Mouse (Mus musculus) CH12F3 (cell line): ENCODE data around the gene Pisd.
"Not testable (repeated sequence)": the region's sequence is repeated elsewhere in the genome, so short reads cannot be mapped to it uniquely, and the experiment has no call there.

Experiments used
- in situ Hi-C: fragments of 300-500 bp; cut with MboI; formaldehyde crosslinking; loops from 2 replicates; pipeline ENCODE4 v1.14.3; 2020; ENCODE audit warnings: low sequenced_read_pairs

Gene Pisd

DNA sequence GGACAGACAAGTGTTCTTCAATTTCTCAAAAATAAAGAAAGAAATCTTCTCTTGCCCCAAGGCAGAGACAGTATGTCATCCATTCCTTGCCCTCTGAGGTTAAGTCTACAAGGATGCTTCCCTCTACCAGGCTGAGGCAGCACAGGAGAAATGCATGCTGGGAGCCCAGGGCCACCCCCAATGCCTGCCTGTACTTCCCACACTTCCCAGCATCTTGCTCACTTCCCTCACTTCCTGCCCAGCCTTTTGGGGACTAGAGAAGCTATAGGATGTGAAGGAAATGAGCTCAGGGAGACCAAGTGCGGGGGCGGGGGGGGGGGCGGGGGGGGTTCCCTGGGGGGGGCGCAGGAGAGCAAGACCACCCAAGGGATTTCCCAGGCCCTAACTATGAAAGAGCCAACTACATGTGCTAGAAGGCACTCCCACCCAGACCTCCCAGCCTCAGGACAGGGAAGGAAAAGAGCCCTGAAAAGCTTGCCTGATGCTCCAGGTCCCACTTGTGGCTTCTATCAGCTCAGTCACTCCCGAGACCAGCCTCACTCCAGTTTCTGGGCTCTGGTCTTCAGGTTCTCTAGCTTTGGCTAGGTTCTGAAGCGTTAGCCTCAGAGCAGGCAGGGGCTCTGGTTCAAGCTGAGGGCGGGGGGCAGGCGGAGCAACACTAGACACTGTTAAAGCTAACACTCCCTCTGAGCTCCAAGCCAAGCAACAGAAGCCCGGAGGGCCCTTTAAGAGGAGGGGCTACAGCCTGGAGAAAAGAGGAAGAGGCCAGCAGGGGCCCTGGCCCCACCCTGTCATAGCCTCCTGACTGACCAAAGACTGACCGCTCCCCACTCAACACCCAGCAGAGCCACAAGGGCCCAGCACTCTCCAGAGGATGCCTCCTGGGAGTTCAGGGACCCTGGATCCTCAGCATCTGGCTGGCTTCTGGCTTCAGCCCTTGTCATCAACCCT is 39.5 kb downstream of the Pisd start:
- in situ Hi-C loops, result no loop called here

DNA sequence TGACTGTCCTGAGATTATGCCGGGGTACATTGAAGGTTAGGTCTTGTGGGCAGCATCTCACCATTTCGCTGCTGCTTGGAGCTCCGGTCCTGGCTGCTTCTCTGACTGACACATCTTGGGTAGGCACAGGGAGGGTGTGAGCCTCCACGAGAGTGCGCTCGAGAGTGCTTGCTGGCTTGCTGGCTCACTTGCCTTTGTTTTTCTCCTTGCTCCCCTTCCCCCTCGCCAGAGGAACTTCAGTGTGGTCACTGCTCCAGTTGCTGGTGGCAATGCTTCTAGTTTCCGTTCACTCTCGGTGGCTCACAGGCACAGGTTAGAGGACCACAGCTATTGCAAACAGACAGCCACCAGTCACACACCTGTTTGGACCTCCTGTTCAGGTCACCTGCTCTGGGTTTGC is 43.3 kb downstream of the Pisd start:
- in situ Hi-C loops, result no loop called here

DNA sequence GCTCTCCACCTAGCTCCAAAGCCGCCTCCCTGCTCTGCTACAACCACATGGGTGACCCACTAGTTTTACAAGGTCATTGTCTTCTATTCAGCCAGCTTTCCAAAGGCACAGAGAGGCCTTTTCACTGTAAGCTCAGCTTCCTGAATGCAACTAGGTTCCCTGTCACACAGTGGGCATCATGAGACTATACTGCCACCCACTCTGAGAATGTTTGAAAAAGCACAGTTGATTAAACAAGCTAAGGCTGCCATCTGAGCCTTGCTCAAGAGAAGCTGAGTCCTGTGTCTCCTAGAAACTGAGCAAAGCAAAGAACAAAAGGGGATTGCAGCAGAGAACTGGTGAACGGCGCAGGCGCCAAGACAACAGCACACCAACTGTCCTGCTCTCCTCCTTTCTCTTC is 44.1 kb downstream of the Pisd start:
- in situ Hi-C loops, result not testable (repeated sequence)

DNA sequence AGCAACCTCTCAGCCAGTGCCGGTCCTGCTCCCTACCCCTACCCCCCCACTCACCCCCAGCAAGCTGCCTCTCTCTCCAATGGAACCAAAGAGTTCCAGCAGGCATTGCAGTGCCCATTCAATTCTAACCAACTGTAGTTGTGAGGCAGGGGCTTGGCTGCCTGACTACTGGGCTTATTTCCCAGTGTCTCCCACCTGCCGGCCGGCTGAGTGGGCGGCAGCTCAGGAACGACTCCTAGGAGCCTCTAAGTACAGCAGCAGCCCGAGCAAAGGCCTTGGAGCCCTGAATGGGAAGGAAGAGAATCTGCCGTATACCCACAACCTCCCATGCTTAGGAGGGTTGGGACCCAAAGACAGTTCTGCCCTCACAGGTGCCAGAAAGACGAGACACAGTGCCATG is 44.6 kb downstream of the Pisd start:
- in situ Hi-C loops, result not testable (repeated sequence)

DNA sequence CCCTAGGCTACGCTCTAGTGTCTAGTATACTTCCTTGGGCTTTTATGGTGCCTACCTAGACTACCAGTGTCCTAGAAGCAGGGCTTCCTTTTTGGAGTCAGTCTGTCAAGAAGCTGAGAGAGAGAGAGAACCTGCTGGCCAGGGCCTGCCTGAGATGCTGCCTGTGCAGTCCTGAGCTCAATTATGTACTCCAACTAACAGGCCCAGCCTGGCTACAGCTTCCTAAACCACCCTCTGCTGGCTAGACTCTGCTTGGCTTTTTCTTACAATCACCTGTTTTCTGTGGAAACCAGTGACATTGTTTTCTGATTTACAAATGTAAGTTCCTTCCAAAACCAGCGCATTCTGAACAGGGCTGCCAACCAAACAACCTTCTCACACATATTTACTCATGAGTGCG is 45.3 kb downstream of the Pisd start:
- in situ Hi-C loops, result no loop called here

DNA sequence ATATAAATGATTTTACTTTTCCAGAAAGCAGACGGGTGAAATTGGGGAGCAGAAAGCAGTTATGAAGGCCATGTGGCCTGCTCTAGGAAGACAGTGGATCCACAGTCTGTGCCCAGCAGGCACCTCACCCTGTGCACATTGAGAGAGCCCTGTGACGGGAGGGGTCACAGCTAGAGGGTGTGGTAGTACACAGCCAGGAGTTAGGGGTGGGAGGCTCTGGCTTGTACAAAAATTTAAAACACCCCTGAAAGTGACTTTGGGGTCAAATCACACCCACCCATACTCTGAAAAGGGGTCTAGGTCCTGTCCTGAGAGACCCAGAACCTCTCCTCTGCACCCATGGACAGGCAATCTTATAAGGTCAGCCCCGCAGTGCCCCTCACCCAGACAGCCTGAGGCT is 48.7 kb downstream of the Pisd start:
- in situ Hi-C loops, result not testable (repeated sequence)

DNA sequence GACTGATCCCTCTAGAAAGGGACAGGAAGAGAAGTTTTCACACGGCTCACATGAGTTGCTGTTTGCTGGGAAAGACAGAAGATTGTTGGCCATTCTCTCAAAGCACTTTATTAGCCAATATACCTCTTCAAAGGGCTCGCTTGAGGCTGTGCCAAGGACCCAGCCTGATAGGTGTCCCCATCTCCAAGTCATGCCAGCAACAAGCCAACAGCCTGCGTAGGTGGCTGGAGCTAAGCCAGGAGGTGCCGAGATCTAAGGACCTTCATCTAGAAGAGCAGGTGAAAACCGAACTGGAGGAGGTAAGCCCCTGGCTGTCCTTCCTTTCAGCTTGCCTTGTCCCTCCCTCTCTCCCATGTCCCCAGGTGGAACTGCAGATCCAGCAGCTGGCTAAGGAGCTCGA is 49.7 kb downstream of the Pisd start:
- in situ Hi-C loops, result no loop called here

DNA sequence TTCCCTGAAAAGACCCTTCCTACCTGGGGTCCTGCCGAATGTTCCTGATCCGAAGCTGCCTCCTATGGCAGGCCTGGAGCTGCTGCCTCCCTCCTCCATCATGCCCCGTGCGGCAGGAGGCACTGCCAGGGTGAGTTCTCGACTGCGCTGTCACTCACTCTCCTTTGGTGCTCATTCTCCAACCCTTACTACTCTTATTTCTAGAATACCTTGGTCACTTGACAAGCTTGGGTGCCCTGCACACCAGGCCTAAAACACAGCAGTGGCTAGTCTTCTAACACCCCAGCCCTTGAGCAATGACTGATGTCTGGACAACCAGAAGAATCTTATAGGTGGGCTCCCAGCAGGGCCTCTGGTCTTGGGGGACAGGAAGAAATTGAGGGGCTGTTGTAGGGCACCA is 51.6 kb downstream of the Pisd start:
- in situ Hi-C loops, result not testable (repeated sequence)

DNA sequence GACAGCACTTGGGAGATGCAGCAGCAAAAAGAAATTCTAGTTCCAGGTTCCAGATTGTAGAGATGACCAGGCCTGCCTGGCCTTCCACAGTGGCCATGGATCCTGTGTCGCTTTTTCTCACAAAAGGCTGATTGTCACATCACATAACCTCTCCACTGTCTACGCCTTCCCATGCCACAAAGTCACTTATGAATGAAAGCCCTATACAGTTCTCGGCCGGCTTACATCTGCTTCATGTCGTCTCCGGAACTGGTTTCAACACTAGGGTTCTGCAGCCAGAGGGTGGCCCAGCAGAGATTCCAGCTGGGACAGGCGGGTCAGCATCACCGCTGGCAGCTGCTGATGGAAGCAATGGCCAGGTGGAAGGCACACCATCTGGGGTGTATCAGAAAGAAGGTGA is 56.6 kb downstream of the Pisd start:
- in situ Hi-C loops, result no loop called here

DNA sequence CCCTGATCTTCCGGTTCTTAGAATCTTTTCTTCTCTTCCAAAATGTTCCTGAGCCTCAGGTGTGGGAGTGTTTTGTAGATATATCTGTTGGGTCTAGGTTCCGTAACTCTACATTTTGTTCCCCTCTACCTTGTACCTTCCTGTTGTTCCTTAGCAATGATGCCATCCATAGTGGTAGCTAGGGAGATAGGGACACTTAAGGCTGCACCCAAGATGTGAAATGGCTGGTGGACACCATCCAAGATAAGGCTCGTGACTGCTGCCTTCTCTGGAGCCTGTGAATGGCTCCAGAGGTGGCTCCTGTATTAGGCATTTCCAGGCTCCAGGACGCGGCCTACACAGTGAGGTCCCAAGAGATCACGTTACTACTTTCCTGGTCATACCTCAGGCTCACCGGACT is 57.1 kb downstream of the Pisd start:
- in situ Hi-C loops, result no loop called here

DNA sequence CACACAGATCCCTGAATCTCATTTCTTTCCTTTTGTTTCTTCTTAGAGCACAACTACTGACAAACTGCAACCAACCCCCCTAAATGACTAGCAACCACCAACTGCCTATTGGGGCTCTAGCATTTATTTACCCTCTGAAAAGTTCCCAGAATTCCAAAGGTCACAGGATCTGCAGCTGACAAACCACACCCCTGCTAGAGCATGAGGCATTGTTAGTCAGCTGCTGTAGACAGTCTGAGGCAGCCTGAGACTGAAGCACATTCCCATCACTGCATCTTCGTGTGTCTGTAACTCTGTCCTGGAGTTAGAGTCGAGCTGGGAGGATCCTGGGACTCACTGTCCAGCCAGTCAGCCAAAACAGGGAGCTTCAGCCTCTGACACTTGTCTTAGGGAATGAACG is 60.0 kb downstream of the Pisd start:
- in situ Hi-C loops, result not testable (repeated sequence)

DNA sequence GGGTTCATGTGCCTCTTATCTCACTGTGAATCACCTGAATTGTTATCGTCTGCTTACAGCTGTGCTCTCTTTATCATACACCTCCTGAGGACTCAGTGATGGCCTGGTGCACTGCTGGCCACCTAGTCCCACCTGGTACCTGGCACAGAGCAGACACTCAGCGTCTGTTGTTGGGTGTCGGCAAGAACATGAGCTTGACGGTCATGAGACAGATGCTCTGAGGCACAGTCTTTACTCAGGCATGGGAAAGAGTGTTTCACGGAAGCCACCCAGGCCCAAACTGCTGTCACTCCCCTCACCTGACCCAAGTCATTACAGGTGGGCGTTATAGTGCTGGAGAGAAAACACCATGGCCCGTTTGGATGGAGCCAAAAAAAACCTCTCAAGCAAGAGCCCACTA is 61.5 kb downstream of the Pisd start:
- in situ Hi-C loops, result no loop called here

DNA sequence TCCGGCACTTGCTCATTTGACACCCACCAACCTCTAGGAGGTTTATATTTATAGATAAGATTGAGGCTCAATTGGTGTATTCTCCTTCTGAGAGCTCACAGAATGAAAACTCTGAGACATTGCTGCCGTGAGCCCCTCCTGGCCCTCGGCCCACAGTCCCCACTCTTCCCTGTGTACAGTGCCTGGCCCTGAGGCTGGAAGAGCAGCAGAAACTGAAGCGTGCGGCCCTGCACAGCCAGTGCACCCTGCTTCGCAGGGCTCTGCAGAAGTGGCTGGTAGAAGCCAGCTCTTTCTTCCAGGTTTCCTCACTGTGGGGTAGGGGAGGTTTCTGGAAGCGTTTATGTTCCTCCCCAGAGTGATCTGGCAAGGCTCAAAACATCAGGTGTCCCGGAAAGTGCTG is 62.7 kb downstream of the Pisd start:
- in situ Hi-C loops, result not testable (repeated sequence)

DNA sequence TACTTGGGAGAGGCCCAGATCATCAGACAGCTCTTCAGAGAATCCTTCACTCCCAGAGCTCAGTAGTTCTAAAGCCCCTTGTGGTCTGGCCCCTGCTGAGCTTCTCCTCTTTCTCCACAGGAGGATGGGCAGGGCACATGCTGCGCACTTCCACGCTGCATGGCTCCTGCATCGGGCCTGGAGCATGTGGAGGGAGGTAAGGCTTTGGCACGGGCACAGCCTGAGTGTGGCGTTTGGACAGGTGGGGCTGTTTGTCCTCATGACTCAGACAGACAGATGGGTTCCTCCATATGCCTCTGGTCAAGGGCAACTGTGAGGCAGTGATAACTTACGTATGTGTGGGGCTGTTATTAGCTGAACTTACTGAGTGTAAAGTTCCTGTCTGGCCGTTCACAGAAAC is 63.2 kb downstream of the Pisd start:
- in situ Hi-C loops, result no loop called here

DNA sequence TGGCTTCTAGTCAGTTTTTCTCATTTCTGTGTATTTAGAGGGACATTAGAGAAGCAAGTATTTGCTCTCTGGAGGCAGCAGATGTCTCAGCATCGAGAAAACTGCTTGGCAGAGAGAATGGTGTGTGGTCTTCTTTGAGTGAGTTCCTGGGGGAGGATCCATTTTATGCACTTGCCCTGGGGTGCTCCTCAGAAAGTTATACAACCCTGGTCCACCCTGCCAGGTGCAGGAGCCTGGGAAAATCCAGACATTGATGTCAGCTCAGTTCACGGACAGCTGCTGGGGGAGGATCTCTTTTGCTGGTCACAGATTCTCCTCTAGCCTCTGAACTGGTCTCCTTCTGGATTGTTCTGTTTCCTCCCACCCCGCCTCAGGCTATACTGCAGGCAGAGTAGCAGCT is 64.1 kb downstream of the Pisd start:
- in situ Hi-C loops, result no loop called here

DNA sequence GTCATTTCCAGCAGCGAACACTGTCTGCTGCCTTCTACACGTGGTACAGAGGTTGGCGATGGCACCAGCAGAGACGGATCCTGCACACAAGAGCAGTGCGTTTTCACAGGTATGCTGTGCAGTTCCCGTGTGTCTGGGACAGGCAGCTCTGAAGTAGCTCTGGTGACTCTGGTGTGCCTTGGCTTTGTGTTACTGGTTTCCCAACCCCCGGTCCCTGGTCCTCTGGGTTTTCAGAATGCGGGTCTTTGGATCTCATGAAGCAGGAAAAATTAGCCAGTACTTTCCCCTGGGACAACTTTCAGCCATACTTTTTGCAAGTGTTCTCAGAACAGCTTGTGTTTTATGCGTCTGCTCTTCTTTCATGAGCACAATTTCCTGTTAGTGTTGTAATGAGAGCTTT is 65.0 kb downstream of the Pisd start:
- in situ Hi-C loops, result no loop called here

DNA sequence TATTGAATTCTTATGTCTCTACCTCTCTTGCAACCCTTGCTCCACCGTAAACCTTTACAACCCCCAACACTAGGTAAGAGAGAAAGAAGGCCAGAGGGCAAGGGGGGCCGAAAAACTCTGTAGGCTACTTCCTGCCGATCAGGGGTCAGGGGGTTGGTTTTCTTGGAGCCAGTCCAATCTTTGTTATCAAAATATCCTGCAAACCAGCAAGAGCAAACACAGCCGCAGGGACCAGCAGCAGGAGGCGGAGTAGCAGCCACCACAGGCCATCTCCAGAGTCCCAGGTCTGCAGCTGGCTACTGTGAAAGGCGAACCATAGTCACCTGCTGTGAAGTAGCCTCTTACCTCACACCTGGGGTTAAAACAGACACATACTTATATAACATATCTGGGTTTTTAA is 66.5 kb downstream of the Pisd start:
- in situ Hi-C loops, result no loop called here

DNA sequence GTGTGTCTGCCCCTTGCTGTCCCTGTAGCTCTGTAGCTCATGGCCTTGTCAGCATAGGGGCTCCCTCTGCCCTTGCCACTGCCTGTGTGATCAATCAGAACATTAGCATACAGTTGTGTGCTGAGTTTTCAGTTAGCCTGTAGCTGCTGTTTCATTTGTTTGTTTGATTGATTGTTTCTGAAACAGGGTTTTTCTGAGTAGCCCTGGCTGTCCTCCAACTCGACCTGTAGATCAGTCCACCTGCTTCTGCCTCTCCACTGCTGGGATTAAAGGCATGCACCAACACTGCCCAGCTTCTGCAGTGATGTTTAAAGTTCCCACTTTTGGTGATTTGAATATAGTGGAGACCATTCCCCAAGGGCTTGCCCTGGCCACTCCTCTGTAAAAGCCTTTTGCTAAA is 67.7 kb downstream of the Pisd start:
- in situ Hi-C loops, result no loop called here

DNA sequence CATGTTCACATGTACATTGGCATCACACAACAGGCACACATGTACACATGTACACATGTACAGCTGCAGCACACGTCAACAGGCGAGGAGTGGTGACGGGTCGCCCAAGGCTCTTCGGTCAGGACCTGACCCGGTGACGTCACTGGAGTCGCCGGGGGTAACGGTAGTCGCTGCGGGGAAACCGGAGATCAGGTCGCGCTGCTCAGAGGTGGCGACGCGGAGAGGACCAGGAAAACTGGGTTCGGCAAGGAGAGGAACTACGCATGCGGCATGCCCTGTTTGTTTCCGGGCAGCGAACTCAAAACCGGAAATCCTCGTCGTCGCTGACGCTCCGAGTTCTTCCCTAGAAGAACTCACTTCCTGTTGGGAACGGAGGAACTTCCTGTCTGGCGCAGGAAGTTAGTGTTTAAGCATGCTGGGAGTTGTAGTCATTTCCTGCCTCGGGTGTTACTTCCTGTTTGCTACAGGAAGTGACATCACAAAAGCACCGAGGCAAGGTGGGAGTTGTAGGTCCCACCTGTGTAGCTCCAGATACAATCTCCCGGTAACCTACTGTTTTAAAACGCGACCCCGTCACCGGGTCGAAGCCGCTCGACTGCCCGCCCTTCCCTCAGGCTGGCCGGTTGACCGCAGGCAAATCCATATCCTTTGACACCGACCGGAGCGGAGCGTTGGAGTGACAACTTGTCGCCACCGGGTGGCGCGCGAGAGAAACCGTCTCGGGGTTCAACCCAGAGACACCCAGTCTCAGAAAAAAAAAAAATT is 71.6 kb downstream of the Pisd start:
- in situ Hi-C loops, result no loop called here

DNA sequence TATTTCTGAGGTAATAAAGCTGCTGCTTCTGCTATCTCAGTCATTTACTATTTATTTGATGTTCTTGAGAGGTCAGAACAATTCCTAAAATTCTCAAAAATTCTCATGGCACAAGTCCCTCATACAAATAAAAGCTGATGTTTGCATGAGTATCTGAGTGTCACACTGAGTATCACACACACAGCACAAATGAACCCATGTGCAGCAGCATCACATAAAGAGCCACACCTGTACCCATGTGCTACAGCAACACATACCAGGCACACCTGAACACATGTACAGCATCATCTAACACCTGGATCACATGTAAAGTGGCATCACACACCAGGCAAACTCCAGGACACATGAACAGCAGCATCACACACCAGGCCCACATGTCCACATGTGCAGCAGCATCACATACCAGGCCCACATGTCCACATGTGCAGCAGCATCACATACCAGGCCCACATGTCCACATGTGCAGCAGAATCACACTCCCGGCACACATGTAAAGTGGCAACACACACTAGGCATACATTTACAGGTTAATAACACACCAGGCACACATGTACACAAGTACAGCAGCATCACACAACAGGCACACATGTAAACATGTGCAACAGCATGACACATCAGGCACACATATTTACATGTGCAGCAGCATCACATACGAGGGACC is 72.3 kb downstream of the Pisd start:
- in situ Hi-C loops, result no loop called here

DNA sequence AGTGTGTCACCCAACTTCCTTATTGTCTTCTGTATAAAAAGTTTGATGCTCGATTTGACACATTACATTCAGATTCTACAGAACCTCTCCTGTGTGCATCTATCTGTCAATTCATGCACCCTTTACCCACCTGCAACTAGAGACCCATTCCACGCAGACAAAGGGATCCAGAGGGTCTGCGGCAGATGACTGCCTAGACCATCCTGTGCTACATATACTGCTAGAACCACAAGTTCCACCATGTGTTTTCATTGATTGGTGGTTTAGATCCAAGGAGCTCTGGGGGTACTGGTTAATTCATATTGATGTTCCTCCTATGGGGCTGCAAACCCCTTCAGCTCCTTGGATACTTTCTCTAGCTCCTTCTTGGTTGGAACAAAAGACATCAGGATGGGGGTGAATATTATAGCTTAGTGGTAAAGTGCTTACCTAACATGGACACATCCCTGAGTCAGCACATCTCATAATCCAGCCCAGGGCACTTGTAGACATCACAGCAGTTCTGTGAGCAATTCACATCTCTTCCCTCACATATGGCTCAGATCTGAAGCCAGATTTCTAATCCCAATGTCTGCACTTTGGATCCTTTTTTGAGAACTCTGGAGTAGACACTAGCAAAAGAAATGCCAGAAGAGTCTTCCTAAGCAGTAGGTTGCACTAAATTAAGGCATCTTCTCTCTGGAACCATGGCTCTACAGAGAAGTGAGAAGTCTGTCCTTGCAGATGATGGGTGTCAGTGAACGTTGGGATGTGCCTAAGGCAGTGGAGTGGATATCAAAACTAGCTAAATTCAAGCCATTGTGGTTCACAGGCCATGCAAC is 73.0 kb downstream of the Pisd start:
- in situ Hi-C loops, result no loop called here
